Mouse (Mus musculus): Measurements from ENCODE around the gene St6galnac4. TPM values are rescaled to one million over a fixed set of nuclear protein-coding genes. Genes with fewer than 3 reads are reported as not detected.

Gene St6galnac4
- total RNA-seq, 2 experiments from 2014 or later = 36.7 to 39.1 TPM

- no peak for DNase-seq (ENCODE audit: low spot score in 2 of 2)
- intact Hi-C loops (cut with DNase I) = loop anchor here (5.0 kb wide), 1 partner anchor 166 kb away; no protein-coding TSS in a partner anchor
Measured at GRCm38 (mm10) chr2:32568149-32568548, 18.7 kb upstream of the St6galnac4 start.

- intact Hi-C loops (cut with DNase I) = loop anchor here (5.0 kb wide), 1 partner anchor 167 kb away; no protein-coding TSS in a partner anchor
Measured at GRCm38 (mm10) chr2:32568941-32569340, 18.0 kb upstream of the St6galnac4 start.

GRCm38 (mm10) chr2:32570698-32571494, 16.0 kb upstream of the St6galnac4 start, which contains the start of gene Dpm2:
Gene Dpm2, plus strand, starts transcription at chr2:32570858.
- peak; percentile 87 to 90 for DNase-seq (ENCODE audit: low spot score in 2 of 2)
- intact Hi-C loops (cut with DNase I) = no loop called here

More at GRCm38 (mm10) chr2:32568941-32569340, 18.0 kb upstream of the St6galnac4 start:
- no peak for DNase-seq (ENCODE audit: low spot score in 2 of 2)

GRCm38 (mm10) chr2:32572196-32572595, 14.7 kb upstream of the St6galnac4 start:
- no peak for DNase-seq (ENCODE audit: low spot score in 2 of 2)
- intact Hi-C loops (cut with DNase I) = no loop called here

GRCm38 (mm10) chr2:32574497-32574896, 12.4 kb upstream of the St6galnac4 start, which contains the start of gene Pip5kl1:
Gene Pip5kl1, plus strand, starts transcription at chr2:32574797.
- intact Hi-C loops (cut with DNase I) = no loop called here
- DNase-seq (ENCODE audit: low spot score in 2 of 2) = no peak

GRCm38 (mm10) chr2:32574901-32575585, 11.9 kb upstream of the St6galnac4 start:
- intact Hi-C loops (cut with DNase I) = loop anchor here (5.0 kb wide), 1 partner anchor 37 kb away; no protein-coding TSS in a partner anchor
- DNase-seq (ENCODE audit: low spot score in 2 of 2) = peak; percentile 74 to 75

GRCm38 (mm10) chr2:32575586-32576160, 11.2 kb upstream of the St6galnac4 start, which contains the start of gene 9430097D07Rik:
Gene 9430097D07Rik, minus strand, starts transcription at chr2:32575684.
- intact Hi-C loops (cut with DNase I) = loop anchor here (5.0 kb wide), 1 partner anchor 37 kb away; no protein-coding TSS in a partner anchor
- peak; percentile 78 to 83 for DNase-seq (ENCODE audit: low spot score in 2 of 2)

- no peak for DNase-seq (ENCODE audit: low spot score in 2 of 2)
Measured at GRCm38 (mm10) chr2:32576532-32576931, 10.4 kb upstream of the St6galnac4 start.

GRCm38 (mm10) chr2:32578146-32579046, 8.5 kb upstream of the St6galnac4 start:
- intact Hi-C loops (cut with DNase I) = loop anchor here (5.0 kb wide), 1 partner anchor 34 kb away; no protein-coding TSS in a partner anchor
- DNase-seq (ENCODE audit: low spot score in 2 of 2) = no peak

More at GRCm38 (mm10) chr2:32576532-32576931, 10.4 kb upstream of the St6galnac4 start:
- intact Hi-C loops (cut with DNase I) = loop anchor here (5.0 kb wide), 1 partner anchor 36 kb away; no protein-coding TSS in a partner anchor

- intact Hi-C loops (cut with DNase I) = no loop called here
- DNase-seq (ENCODE audit: low spot score in 2 of 2) = peak; percentile 75 to 79
Measured at GRCm38 (mm10) chr2:32581450-32582095, 5.3 kb upstream of the St6galnac4 start.

- intact Hi-C loops (cut with DNase I) = no loop called here
- peak; percentile 79 to 87 for DNase-seq (ENCODE audit: low spot score in 2 of 2)
Measured at GRCm38 (mm10) chr2:32582830-32583799, 3.8 kb upstream of the St6galnac4 start.

- DNase-seq (ENCODE audit: low spot score in 2 of 2) = no peak
- intact Hi-C loops (cut with DNase I) = loop anchor here (5.0 kb wide), 1 partner anchor 107 kb away; no protein-coding TSS in a partner anchor
Measured at GRCm38 (mm10) chr2:32585149-32585714, 1.7 kb upstream of the St6galnac4 start.

- intact Hi-C loops (cut with DNase I) = loop anchor here (2.0 to 5.0 kb wide), 2 partner anchors 15 to 104 kb away; no protein-coding TSS in a partner anchor
- DNase-seq (ENCODE audit: low spot score in 2 of 2) = no peak
Measured at GRCm38 (mm10) chr2:32587731-32588321, 931 bp downstream of the St6galnac4 start.

GRCm38 (mm10) chr2:32589213-32589795, 2.4 kb downstream of the St6galnac4 start:
- DNase-seq (ENCODE audit: low spot score in 2 of 2) = peak; percentile 51 to 72
- intact Hi-C loops (cut with DNase I) = loop anchor here (5.0 kb wide), 1 partner anchor 103 kb away; no protein-coding TSS in a partner anchor

- intact Hi-C loops (cut with DNase I) = no loop called here
Measured at GRCm38 (mm10) chr2:32590224-32590623, 3.3 kb downstream of the St6galnac4 start.

GRCm38 (mm10) chr2:32591249-32591648, 4.4 kb downstream of the St6galnac4 start:
- intact Hi-C loops (cut with DNase I) = no loop called here
- no peak for DNase-seq (ENCODE audit: low spot score in 2 of 2)

More at GRCm38 (mm10) chr2:32590224-32590623, 3.3 kb downstream of the St6galnac4 start:
- DNase-seq (ENCODE audit: low spot score in 2 of 2) = no peak

All from left cerebral cortex, postnatal 36 days (tissue).